Mouse (Mus musculus) adrenal gland, adult (tissue): ENCODE results near the gene Mcl1.
"Not testable (repeated sequence)": the region's sequence is repeated elsewhere in the genome, so short reads cannot be mapped to it uniquely, and the experiment has no call there.

Experiments used
- DNase-seq, 2 experiments: peaks; one replicate each; pipeline ENCODE4 v3.0.0; 2022 to 2023; ENCODE audit warnings: low spot score in 1 of 2; ENCODE audit not compliant: inconsistent age in 2 of 2

Gene Mcl1

GRCm38 (mm10) chr3:95666124-95666844 is 7.7 kb downstream of the Mcl1 start:
- peak; percentile 84 to 92 for DNase-seq

DNA sequence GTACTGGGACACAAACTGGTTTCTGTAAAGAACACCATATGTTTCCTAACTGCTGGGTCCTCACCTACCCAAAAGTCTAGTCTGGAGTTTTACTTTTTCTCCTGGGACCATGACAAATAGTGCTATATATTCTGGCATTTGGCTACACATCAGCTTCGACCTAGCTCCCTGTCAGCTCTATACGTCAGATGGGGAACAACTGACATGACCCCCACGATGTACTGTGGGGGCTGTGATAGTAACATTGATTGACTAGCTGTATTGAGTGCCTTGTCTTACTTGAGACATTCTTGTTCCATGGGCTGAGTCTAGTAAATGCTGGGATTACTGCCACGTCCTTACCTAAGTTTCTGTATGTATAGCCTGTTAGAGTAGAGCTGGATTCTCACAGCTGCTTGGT is 8.9 kb downstream of the Mcl1 start:
- no peak for DNase-seq

GRCm38 (mm10) chr3:95668026-95668425 is 9.4 kb downstream of the Mcl1 start:
- peak in 1 of 2 experiments; percentile 84 for DNase-seq

DNA sequence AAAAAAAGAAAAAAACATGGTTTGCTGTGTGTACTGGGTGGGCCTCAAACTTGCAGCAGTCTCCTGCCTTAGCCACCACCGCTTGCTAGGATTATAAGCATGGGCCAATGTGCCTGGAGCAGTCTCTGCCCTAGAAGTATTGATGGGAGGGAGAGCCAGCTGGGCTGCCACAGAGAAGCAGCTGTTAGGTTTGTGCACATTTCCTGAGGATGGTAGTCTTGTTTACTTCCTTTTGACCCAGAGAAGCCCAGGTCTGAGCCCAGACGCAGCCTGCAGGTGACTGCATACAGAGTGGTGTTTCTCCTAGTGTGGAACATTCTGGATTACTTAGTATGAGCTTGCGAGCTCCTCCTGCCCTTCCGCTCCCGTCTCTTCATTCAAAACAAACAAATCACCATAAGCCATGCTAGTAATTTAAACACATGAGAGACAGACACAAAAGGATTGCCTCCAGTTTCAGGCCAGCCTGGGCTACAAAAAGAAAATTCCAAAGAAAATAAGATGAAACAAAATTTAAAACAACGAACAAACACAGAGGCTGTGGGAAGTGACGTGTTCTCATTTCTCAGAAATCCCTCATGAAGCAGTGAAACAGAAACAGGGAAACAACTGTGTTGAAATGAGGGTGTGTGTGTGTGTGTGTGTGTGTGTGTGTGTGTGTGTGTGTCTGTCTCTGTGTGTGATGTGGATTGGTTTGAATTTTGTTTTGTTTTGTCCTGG is 10.2 kb downstream of the Mcl1 start:
- peak in 1 of 2 experiments; percentile 70 for DNase-seq

GRCm38 (mm10) chr3:95669309-95669665 is 10.7 kb downstream of the Mcl1 start:
- DNase-seq, result no peak

DNA sequence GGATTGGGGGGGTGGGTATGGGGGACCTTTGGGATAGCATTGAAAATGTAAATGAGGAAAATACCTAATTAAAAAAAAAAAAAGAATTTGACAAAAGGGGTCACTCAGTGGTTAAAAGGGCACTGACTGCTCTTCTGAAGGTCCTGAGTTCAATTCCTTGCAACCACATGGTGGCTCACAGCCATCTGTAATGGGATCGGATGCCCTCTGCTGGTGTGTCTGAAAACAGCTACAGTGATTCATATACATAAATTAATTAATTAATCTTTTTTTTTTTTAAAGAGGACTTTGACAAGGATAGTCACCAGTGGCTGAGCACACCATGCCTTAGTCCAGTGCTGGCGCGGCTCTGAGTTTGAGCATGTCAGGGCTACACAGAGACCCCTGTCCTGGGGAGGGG is 11.8 kb downstream of the Mcl1 start:
- not testable (repeated sequence) for DNase-seq

- no peak for DNase-seq
These were observed 12.6 kb downstream of the Mcl1 start for GRCm38 (mm10) chr3:95671201-95671600.

- no peak for DNase-seq
These were observed 13.9 kb downstream of the Mcl1 start for GRCm38 (mm10) chr3:95672461-95672860.

DNA sequence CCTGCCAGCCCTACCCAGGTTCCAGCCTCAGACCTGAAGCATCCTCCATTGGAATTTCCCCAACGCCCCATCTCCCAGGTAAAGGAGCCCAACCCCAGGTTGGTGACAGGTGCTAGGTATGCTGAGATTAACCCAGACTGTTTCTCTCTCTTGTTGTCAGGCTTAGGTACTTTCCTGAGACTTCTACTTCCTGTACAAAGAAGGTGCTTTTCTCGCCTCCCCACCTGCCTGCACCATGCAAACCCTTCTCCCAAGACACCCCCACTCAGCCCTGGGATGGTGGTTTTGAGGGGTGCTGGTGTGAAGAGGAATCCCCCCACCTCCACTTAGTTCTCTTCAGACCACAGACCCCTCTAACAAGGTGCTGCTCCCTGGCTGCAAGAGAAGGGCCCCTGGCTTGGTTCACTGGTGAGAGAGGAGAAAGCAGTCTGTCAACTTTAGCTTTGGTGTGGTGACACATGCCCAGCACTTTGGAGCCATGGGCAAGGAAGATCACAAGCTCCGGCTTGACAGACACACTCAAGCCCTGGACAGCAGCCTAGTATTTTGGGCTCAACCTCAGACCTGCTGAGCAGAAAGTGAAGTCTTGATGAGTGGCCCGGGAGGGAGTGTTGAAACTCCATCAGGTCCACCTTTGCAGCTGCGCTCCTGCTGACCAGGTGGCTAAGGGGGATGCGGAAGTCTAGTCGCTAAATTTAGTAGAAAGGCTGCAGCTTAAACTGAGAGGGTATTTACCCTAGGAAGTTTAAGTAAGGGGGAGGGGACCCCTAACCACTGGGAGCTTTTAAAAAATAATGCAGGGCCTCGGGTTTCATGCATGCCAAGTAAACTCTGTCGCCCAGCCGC is 14.5 kb downstream of the Mcl1 start:
- peak in 1 of 2 experiments; percentile 75 for DNase-seq

DNA sequence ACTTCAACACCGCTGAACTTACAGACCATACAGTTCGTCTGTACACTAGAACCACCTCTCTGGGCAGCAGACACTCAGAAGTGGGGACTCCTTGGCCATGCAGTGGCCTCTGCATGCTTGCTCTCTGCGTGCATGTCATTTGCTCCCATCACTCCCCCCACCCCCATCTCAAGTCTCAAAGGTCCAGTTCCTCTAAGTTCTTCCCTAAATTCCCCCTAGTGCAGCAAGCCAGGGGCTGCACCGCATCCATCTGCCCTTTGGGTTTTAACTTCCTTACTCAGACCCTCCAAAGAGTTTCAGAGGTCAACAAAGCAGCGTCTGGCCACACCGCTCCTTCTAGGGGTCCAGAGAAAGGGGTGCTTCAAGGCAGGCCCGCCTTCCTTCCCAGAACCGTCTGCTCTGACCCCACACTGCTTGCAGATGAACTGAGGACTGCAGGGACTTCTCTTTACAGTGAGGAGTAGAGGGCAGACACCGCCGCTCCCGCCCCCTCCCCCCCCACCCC is 15.2 kb downstream of the Mcl1 start:
- peak; percentile 58 to 83 for DNase-seq

- peak; percentile 84 to 94 for DNase-seq
These were observed 15.6 kb downstream of the Mcl1 start for GRCm38 (mm10) chr3:95674236-95674635.

GRCm38 (mm10) chr3:95674812-95675211 is 16.2 kb downstream of the Mcl1 start:
- DNase-seq, result peak in 1 of 2 experiments; percentile 51

GRCm38 (mm10) chr3:95675301-95676092 is 16.9 kb downstream of the Mcl1 start:
- peak; percentile 88 to 95 for DNase-seq

DNA sequence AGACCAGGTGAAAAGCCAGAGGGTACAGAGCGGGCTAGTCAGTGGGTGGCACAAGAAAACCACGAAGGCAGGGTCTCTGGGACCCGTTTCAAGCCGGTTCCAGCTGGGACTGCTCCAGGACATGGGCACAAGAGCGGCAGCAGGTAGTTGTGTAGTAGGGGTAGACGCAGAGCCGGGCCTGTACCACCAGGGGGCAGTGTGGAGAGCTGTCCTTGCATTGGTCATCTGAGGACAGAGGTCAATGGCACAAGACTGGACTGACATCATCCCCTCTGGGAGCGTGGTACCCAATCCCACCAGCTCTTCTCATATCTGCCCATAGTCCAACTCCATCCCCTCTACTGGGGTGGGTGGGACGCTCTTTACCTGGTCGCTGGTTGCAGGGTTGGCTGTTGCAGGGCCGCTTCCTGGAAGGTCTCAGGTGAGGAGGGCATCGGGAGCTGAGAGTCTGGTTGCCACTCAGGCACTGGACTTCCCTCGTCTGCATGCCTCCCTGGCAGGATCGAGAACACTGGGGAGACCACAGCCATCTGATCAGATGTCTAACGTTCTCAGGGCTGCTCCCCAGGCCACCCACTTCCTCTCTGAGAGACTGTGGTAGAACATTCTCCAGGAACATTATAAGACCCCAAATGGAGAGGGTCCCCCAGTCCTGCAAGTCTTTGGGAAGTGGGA is 18.3 kb downstream of the Mcl1 start:
- DNase-seq, result peak; percentile 85 to 95

DNA sequence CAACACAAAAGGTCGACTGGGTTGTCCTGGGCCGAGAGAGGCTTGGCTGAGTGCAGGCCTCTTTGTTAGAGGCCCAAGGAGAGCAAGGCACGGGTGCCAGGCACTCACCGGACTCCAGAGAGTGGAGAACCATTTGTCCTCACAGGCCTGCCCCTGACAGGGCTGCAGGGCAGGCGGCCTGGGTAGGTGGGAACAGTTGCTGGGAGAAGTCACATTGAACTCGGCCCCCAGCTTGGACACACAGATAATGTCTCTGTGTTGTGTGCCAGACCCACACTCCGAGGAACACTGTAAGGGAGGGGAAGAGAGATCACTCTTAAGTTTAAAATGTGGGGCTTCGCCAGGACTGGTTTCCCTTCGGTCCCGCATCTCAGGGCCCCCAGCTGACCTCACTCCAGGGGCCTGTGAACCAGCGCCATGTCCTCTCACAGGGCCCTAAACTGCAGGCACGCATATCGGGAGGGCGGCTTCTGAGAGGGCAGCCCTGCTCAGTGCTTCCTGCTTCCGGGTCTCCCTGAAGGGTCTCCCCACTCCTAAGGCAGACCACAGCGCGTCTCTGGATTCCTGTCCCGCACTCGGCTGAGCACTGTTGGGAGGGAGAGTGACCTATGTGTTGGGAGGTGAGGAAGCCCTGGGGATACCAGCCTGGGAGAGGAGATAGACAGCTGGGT is 19.0 kb downstream of the Mcl1 start:
- no peak for DNase-seq

GRCm38 (mm10) chr3:95679551-95679950 is 21.0 kb downstream of the Mcl1 start:
- DNase-seq, result no peak

DNA sequence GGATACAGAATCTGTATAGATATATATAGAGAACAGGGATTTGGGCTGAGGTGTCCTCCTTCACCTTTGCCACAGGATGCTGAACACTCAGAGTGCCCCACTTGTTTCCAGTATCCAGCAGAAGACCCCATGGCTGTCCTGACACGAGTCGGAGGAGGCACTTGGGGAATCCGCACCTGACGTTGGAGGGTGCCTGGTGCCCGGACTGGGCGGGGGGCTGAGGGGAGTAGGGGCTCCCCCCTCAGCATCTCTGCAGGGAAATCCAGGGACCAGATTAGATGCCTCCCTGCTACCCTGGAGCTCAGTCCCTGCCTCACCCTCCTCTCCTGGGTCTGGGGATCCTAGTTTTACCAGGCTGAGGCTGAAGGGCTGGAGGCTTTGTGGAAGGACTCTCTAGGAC is 22.1 kb downstream of the Mcl1 start:
- no peak for DNase-seq

GRCm38 (mm10) chr3:95681365-95681764 is 22.8 kb downstream of the Mcl1 start:
- no peak for DNase-seq

DNA sequence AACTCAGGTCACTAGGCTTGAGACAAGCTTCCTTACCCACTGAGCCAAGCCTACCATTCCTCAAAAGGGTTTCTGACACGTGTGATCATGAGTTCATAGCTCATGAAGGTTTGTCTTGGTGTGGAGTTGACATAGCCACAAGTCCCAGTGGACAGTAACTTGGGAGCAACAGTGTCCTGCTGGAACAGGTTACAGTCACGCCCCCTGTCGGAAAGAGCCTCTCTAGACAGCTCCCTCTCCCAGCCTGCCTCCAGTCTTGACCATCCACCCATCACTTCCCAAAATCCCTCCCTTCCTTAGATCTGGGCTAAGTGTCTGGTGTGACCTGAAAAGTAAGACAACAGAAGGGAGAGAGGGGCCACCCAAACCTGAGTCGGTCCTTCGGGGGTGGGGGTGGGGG is 24.3 kb downstream of the Mcl1 start:
- peak in 1 of 2 experiments; percentile 12 for DNase-seq

GRCm38 (mm10) chr3:95684846-95685245 is 26.3 kb downstream of the Mcl1 start:
- no peak for DNase-seq
